25 mouse cellular contexts compared by ENCODE assay signal in the genomic region with DNA sequence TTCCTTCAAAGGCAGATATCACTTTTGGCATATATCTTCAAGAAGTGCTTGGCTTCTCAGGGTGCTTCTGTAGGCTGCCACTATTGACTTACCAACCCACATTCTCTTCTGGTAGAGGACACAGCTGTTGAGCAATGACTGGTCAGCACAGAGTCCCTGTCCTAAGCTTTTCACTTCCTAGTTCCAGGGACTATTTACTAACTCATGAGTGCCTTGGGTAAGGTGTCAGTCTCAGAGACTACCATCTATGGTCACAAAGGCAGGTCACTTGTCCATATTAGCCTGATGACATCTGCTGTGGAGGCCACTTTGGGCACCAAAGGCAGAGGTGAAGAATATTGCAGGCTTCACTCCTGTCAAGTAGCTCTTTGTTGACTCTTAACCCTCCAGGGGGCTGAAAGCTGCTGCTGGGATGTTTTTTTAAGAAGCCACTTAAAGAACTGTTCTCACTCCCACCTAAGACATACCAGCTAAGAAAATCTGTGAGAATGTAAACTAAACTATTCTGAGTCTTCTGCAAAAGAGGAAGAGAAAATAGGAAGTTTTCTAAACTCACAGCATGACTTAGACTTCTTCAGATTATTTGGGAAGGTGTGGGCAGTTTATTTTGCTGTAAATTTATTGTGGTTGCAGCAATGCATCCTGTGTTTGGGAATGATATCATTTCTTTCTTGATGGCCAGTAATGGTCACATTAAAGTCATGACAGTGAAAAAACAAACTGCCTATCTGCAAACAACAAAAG. TPM values are rescaled to one million over a fixed set of nuclear protein-coding genes. Genes with fewer than 3 reads are reported as not detected.
DNase-seq lines count a peak whose midpoint lies in the region; ATAC-seq and TF ChIP-seq lines count a peak whose summit lies in the region.
"Had no signal": no experiment of that assay in that cellular context is flagged by ENCODE, and none has a peak within 500 bp of the region (broad histone marks: within the 10 kb centered on the region; RNA-seq: fewer than 3 reads in every experiment).

No protein-coding gene starts in this region.

- no peaks in the 10 kb centered on the region for H3K4me1 ChIP-seq in kidney, adult 2 months (ENCODE audit: control insufficient read depth, insufficient read depth, low read length)
- no peaks in the 10 kb centered on the region for H3K4me1 ChIP-seq in midbrain, embryonic 11.5 days (ENCODE audit: control insufficient read depth, insufficient read depth, low read length)
- no peaks in the 10 kb centered on the region for H3K4me1 ChIP-seq in midbrain, embryonic 10.5 days
- H3K4me1 ChIP-seq: limb, embryonic 15.5 days; neural tube, embryonic 12.5 days had no signal

- H3K27ac ChIP-seq in kidney, adult 2 months (ENCODE audit: insufficient read depth, low read depth, low read length), result no peak overlapping the region
- H3K27ac ChIP-seq in midbrain, embryonic 11.5 days (ENCODE audit: low read depth, low read length), result no peak overlapping the region
- H3K27ac ChIP-seq in midbrain, embryonic 10.5 days (replicated peaks), result no peak overlapping the region
- H3K27ac ChIP-seq: limb, embryonic 15.5 days; neural tube, embryonic 12.5 days; stomach, postnatal 0 days had no signal

- no peak overlapping the region for H3K4me3 ChIP-seq in kidney, adult 2 months (ENCODE audit: insufficient read depth, low read depth, low read length)
- H3K4me3 ChIP-seq in midbrain, embryonic 11.5 days (ENCODE audit: low read depth, low read length), result no peak overlapping the region
- no peak overlapping the region for H3K4me3 ChIP-seq in midbrain, embryonic 10.5 days
- H3K4me3 ChIP-seq: limb, embryonic 15.5 days; neural tube, embryonic 12.5 days had no signal

- TF ChIP-seq POLR2A in kidney, adult 2 months (IDR thresholded peaks at IDR 0.05; ENCODE audit: low read depth, low read length), result no peak

- no peaks in the 10 kb centered on the region for H3K36me3 ChIP-seq in kidney, adult 2 months (ENCODE audit: control insufficient read depth, insufficient read depth, low read length)
- no peaks in the 10 kb centered on the region for H3K36me3 ChIP-seq in midbrain, embryonic 11.5 days (ENCODE audit: control insufficient read depth, insufficient read depth, low read length)
- H3K36me3 ChIP-seq in midbrain, embryonic 10.5 days, result no peaks in the 10 kb centered on the region
- H3K36me3 ChIP-seq: limb, embryonic 15.5 days; neural tube, embryonic 12.5 days had no signal

- no peak overlapping the region for H3K4me2 ChIP-seq in midbrain, embryonic 11.5 days
- H3K4me2 ChIP-seq: limb, embryonic 15.5 days; neural tube, embryonic 12.5 days had no signal

- H3K27me3 ChIP-seq in kidney, adult 2 months (replicated peaks; ENCODE audit: control insufficient read depth, insufficient read depth, low read length), result no peaks in the 10 kb centered on the region
- no peaks in the 10 kb centered on the region for H3K27me3 ChIP-seq in midbrain, embryonic 11.5 days (ENCODE audit: control insufficient read depth, insufficient read depth, low read length)
- H3K27me3 ChIP-seq in midbrain, embryonic 10.5 days (ENCODE audit: low read depth, poor library complexity, severe bottlenecking), result no peaks in the 10 kb centered on the region
- H3K27me3 ChIP-seq: limb, embryonic 15.5 days; neural tube, embryonic 12.5 days had no signal

- no peaks in the 10 kb centered on the region for H3K9me3 ChIP-seq in midbrain, embryonic 11.5 days (ENCODE audit: control insufficient read depth, low read length)
- no peaks in the 10 kb centered on the region for H3K9me3 ChIP-seq in midbrain, embryonic 10.5 days (replicated peaks)
- H3K9me3 ChIP-seq: limb, embryonic 15.5 days; neural tube, embryonic 12.5 days had no signal

- DNase-seq in kidney, adult 2 months, result peak; percentile 5
- DNase-seq in kidney, adult 11 months, result no peak
- DNase-seq in midbrain, embryonic 11.5 days (ENCODE audit: low spot score, missing footprints), result peak; percentile 69
- DNase-seq in midbrain, embryonic 10.5 days (ENCODE audit: low spot score), result no peak
- no peak for DNase-seq in ovary, postnatal 14 days (ENCODE audit: low spot score)
- DNase-seq in cerebellum, adult 9-11 months, result no peak
- DNase-seq: adrenal gland, adult 2 months; cerebellum, adult 8-10 months; forebrain, postnatal 0 days; gastrocnemius, postnatal 10 days; heart, postnatal 14 days; lung, postnatal 10 days; right cerebral cortex, postnatal 4 days; thymus, postnatal 14 days had no signal

- H3K9ac ChIP-seq in midbrain, embryonic 11.5 days (ENCODE audit: low read length), result no peak overlapping the region
- H3K9ac ChIP-seq: forebrain, postnatal 0 days; limb, embryonic 15.5 days; neural tube, embryonic 12.5 days had no signal

- ATAC-seq in midbrain, embryonic 11.5 days (ENCODE audit: low FRiP score), result no peak
- peak; percentile 32 to 59; a peak in 3 of 4 replicates for ATAC-seq in hematopoietic stem cell, adult 5-6 weeks (replicated peaks in 1 of 2; ENCODE audit: insufficient read depth in 1 of 2, low FRiP score in 2 of 2, low TSS enrichment in 1 of 2, low read depth in 1 of 2, poor library complexity in 2 of 2, severe bottlenecking in 2 of 2)
- ATAC-seq: forebrain, postnatal 0 days had no signal

- TF ChIP-seq CTCF in kidney, adult 2 months (conservative IDR thresholded peaks at IDR 0.05; ENCODE audit: insufficient read depth, insufficient read length, low read depth, low read length), result no peak

RNA-seq across cellular contexts. Expression of gene Mmp12, which starts 7.3 kb away (rescaled TPM):
- 1.0 and 1.4 TPM in 2 replicates for polyA plus RNA-seq in kidney, adult 2 months (2012; rRNA removed)
- polyA plus RNA-seq in midbrain, embryonic 11.5 days (2014; fragmentation: Nextera tagmentation; extraction: Ambion mirVana), result not detected in 2 replicates
- polyA plus RNA-seq in midbrain, embryonic 10.5 days (2016; fragmentation: Nextera tagmentation; extraction: Ambion mirVana), result not detected in 2 replicates
- total RNA-seq in hematopoietic stem cell, adult 5-6 weeks (2017), result not detected in 2 replicates
- total RNA-seq: gastrocnemius, postnatal 10 days; left cerebral cortex, postnatal 10 days; midbrain, postnatal 0 days had no signal
- polyA plus RNA-seq: C2C12; embryonic facial prominence, embryonic 11.5 days; forebrain, postnatal 0 days; kidney, embryonic 14.5 days; midbrain, postnatal 0 days; neural tube, embryonic 12.5 days had no signal

RNA-seq across cellular contexts. Expression of gene Mmp1b, which starts 50.9 kb away (rescaled TPM):
- not detected in 2 replicates for polyA plus RNA-seq in kidney, adult 2 months (2012; rRNA removed)
- not detected in 2 replicates for polyA plus RNA-seq in midbrain, embryonic 11.5 days (2014; fragmentation: Nextera tagmentation; extraction: Ambion mirVana)
- polyA plus RNA-seq in midbrain, embryonic 10.5 days (2016; fragmentation: Nextera tagmentation; extraction: Ambion mirVana), result not detected in 2 replicates
- total RNA-seq in hematopoietic stem cell, adult 5-6 weeks (2017), result not detected in 2 replicates
- total RNA-seq: adrenal gland, adult 2 months; ES-E14; forebrain, postnatal 0 days; gastrocnemius, postnatal 10 days; heart, postnatal 14 days; layer of hippocampus, adult 8-10 months; left cerebral cortex, postnatal 10 days; midbrain, postnatal 0 days had no signal
- polyA plus RNA-seq: adrenal gland, adult 2 months; C2C12; embryonic facial prominence, embryonic 11.5 days; forebrain, postnatal 0 days; kidney, embryonic 14.5 days; limb, embryonic 15.5 days; midbrain, postnatal 0 days; neural tube, embryonic 12.5 days; stomach, postnatal 0 days had no signal

Comparison
In these comparisons a context has a peak if more than half of its experiments do, and no peak if none do; other contexts are left out.
1. DNase-seq: peak in kidney, adult 2 months (single experiment) and midbrain, embryonic 11.5 days (single experiment); none in kidney, adult 11 months (single experiment), midbrain, embryonic 10.5 days (single experiment), ovary, postnatal 14 days (single experiment) and cerebellum, adult 9-11 months (single experiment).